Mouse (Mus musculus) embryo, embryonic 9.5 days (tissue): ENCODE measurements at regions not wholly inside any gene's neighbourhood (a gene's known extent, or its start where the extent isn't known, plus 50 kb on each side); places are given as distances from the start of the nearest gene placed in this dataset.

Experiments
- DNase-seq: peaks from one replicate; pipeline ENCODE4 v3.0.0-alpha.2; 2017; ENCODE audit errors: extremely low spot score

DNA sequence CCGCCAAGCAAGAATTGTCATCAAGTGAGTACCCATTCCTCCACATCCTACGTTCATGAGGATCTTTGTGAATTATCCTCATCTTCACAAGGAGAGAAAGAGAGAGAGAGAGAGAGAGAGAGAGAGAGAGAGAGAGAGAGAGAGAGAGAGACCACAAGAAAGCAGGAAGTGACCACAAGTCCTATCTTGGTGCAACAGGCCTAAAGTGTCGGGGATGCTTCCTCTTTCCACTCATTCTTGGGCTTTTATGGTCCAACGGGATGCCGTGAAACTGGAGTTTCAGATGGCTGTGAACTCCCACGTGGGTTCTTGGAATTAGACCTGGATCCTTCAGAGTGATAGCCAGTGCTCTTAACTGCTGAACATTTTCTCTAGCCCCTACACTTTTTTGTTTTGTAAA, 53.1 kb upstream of the Rai14 start:
- no peak for DNase-seq

DNA sequence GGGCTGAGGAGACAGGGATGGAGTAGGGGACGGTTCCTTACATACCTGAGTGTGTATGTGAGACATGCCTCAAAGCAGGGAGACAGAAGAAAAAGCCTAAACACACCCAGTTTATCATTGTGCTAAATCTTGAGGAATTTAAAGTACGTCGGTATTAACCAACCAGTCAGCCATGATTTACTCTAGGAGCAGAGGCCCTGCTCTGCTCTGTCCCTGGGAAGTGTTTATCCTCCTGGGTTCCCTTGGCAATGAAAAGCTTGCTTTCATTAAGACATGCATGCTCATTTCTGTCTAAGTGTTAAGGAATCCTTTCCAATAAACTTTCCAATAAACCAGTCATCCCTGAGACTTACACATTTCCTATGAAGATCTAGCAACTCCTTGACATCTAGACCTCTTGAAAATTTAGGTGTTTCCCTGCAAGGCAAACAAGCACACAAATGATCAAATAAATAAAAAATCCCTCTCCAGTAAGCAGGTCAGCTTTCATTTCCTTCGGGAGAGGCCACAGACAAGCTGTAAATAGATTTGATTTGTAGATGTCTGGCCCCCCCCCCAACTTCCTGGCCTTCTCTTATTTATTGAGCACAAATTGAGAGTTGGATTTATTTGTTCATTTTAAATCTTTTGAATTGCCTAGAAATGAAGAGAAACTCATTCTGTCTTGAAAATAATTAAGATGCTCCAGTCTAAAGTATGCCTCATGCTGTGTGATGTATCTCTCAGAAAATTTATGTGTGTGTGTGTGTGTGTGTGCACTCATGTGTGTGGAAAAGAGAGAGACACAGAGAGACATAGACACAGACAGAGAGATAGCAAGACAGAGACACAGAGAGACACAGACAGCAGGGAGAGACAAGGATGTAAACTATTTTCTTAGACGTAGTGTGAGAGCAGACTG, 56.2 kb upstream of the Rai14 start:
- no peak for DNase-seq

DNA sequence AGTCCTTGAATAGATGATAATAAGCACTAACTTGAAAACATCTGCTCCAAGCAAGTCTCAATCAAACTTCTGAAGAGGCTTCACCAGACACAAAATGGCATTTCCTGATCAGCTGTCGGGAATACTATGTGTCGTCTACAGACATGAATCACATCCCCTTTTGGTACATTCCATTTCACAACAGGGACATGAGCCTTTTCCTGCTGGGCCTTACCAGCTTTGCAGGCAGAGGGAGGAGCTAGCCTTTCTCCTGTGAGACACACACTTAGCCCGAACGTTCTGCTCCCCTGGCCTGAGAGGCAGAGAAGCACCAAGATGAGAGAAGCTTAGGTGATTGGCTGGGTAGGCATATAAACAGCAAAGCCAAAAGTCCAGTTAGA, 56.9 kb upstream of the Rai14 start:
- no peak for DNase-seq

DNA sequence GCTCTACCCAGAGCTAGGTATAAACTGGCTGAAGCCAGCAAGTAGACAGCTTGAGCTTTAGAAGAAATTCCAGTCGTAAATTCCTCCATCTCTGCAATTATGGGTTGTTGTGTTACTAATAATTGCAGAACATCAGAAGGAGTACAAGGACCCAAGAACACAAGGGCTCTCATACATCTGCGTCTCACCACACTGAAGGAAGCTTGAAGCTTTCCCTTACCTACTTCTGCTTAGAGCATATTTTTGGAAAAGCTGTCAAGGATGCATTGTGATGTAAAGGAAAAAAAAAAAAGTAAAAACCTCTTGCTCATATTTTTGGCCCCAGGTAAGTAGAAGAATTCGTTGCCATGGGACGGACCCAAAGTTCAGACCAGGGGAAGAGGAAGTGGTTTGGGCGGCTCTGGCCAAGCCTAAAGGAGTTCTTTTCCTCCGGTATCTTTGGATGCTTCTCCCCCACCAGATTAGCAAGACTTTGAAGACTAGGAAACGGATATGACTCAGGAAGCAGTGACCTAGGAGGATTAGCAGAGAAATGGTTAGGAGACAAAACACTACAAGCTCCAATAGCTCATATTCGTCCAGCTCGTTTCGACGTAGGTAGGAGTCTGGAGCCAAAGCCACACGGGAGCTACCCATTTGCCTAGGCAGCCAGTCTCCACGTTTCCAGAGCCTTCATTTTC, 65.7 kb upstream of the Rai14 start:
- no peak for DNase-seq

DNA sequence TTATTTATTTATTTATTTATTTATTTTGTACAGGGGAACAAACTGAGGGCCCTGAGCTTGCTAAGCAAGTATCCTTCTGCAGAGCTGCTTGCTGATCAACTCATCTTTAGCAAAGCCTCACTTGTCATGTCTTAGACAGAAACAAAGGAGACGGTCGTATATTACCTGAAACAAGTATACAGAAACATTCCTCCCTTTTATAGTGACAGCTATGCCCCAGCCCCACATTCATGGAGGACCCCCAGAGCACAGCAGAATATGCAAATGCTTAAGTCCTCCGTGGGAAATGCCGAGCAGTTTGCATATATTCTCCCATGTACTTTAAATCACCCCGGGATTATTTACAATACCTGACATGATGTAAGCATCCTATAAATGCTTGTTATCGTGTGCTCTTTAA, 74.9 kb upstream of the Rai14 start:
- DNase-seq, result no peak

DNA sequence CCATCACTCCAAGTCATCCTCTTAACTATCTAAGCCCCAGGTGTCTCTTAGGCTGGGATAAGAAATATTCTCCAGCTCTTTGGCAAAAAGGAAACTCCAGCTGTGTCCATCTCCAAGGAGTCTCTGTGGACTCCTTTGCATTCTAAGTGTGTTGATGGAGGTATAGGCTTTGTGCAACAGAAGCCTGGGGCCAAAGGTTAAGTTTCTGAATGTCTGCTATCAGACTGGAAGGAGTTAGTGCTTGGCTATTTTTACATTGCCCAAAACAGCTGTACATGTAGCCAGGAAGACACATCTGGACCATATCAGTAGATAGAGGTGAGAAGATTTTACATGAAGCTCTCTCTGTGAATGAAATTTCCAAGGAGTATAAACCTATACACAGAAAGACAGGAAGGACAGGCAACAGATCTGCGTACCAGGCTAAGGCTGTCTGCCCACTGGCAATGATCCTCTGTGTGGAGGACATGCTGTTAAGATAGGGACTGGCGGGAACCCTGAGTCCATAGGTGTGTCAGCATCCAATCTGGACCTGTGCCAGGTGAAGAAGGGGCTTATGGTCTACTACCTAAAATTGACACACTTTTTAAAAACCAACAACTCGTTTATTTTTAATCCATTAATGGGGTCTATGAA, 76.6 kb upstream of the Rai14 start:
- no peak for DNase-seq

DNA sequence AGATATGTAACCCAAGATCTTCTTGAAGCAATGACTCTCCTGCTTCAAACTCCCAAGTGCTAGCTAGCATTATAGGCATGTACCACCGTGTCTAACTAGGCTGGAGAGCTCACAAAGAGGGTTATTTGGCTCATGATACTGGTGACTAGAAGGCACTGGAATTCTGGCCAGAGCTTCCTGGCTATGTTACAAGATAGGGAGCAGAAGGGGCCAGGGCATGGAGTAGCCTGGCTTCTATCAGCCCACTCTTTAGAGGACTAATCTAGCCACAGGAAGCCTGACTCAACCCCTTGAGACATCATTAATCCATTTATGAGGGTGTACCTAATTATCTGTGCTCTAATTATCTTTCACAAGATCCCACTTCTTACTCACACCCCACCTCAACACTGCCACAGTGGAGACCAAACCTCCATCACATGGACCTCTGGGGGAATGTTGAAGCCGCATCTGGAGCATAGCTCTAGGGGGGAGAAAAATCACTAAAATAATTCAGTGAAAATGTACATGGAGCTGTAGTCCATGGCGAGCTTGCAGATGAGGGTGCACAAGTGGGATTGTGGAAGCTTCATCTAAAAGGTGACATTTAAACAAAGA, 77.2 kb upstream of the Rai14 start:
- DNase-seq, result no peak

DNA sequence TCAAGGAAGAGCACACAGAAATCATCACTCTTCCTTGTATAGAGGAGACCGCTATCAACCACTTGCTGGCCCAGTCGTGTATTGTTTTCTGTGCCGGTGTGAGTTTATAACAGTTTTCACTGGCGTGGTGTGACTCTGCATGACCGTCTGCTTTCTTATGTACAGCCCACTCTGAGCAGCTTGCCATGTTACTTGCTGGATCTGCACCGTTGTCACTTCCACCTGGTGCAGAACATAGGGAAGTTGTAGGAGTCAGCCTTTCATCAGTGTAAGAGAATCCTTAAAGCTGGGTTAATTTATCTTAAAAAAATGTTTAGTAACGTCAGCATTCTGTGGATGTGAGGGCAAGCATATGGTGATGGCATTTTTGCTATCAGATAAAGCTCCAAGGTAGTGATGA, 77.7 kb upstream of the Rai14 start:
- no peak for DNase-seq

DNA sequence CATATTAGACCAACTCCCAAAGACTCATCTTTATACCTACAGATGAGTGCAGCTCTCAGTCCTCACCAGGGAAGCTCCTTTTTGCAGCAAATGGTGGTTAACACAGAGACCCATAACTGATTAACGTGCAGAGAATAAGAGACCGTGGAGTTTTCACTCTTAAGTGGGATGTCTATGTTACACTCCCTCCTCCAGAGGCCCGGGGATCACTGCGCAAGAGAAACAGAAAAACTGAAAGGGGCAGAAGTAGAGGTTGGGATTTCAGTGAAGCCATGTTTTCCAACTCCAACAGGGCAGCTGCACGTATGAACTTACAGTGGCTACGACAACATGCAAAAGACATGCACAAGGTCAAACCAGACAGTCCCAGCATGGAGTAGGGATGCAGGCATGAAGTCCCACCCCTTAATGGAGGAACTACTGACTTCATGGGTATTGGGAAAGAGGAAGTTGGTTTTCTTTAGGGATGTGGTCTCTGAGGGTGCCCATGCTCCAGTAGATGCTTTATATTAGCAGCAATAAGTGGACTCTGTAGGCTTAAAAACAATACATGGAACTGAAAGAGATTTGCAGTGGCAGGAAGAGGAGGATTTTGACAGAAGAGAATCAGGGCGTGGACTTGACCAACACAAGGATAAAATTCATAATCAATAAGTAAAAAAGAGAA, 80.8 kb upstream of the Rai14 start:
- no peak for DNase-seq

DNA sequence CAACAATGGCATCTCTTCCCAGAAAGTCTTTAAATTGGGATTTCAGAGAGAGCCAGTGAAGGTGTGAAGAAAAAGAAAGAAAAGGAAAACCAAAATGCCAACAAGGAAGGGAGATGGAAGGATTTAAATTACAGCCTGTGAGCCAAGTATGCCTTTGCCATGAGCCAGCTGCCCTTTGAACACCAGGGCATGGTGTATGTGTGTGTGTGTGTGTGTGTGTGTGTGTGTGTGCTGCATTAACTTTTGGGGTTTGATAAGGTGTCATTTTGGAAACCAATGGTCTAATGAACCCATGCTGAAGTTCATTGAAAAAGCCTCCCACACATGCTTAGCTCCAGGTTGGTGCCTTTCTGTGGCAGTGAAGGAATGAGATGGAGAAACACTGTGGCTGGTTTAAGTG, 85.2 kb upstream of the Rai14 start:
- no peak for DNase-seq

DNA sequence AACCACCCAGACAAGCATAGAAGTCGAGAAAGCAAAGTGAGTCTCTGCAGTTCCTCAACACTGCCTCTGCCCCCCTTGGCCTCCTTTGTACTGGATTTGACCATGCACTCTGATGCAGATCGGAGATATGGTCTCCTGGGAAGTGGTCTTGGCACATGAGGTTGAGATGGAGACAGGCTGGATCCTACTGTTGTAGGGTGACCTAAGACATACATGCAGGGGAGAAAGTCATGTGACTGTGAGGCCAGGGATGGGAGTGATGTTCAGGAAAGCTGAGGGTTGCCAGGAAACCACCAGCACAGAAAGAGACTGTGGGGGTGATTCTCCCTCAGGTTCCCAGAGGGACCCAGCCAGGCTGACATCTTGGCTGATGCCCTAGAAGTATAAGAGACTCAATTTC, 99.8 kb upstream of the Rai14 start:
- no peak for DNase-seq

DNA sequence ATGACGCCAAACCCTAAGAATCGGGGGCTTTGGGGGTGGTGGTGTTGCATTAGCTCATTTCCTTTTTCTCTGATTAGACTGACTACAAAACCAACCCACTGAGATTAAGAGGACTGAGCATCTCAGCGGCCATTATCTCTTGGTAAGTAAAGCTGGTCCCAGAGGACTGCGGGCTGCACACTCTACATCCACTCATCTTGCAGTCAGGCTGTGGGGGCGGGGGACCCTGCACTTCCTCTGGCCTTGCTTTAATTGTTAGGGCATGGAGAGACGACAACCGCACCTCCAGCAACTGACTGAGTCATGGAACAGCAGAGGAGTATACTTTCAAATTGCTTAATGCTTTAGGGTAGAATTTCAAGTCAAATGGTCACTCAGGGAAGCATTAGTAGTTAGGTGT, 100.3 kb upstream of the Rai14 start:
- no peak for DNase-seq

DNA sequence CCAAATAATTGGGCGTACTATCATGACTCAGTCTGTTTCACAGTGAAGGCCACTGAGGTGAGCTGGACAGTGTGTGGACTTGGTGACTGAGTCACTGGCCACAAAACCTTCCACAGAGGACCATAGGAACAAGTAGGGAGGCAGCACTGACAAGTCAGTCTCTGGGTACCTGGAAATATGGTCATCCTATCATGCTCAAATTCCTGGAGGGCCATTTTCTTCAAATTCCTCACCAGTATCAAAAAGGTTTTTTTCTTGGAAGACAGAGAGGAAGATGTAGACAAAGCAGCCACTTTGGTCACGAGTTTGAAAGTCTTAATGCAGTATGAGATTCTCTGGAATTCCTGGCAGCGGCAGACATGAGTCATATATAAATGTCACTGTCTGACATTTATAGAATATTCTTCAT, 101.8 kb upstream of the Rai14 start:
- no peak for DNase-seq

DNA sequence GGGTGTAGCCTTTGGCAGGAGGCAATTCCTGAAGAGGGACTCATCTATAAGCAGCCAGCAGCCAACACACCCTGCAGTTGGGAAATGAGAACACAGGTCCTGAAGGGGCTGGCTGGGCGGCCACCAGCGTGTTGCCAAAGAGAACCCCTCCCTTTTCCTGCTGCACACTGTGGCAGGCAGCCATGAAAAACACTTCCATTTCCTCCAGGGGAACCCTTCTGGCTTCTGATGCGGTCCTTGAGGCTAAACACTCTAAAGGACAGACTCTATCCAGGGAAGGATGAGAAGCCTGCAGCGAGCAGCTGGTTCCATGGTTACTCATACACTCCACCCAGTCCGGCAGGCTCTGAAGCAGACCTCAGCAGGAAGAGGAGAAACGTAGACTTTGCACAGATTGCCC, 103.8 kb upstream of the Rai14 start:
- DNase-seq, result no peak

DNA sequence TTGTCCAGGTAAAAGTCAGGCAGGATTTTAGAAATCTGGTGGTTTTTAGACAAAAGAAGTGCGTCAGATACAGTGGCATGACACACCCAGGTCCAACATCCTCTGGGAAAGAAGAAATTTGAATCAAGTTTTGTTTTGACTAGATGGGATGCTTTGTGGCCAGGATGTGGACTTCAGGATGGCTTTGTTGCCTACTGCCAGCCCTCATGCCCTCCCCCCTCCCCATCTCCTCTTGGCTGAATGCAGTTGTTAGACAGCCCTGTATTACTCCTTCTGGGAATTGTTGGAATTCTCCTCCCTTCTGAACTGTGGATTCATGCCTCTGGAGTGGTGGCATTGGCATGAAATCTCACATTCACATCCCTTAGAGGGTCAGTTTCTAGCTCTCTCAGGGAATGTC, 104.3 kb upstream of the Rai14 start:
- no peak for DNase-seq

DNA sequence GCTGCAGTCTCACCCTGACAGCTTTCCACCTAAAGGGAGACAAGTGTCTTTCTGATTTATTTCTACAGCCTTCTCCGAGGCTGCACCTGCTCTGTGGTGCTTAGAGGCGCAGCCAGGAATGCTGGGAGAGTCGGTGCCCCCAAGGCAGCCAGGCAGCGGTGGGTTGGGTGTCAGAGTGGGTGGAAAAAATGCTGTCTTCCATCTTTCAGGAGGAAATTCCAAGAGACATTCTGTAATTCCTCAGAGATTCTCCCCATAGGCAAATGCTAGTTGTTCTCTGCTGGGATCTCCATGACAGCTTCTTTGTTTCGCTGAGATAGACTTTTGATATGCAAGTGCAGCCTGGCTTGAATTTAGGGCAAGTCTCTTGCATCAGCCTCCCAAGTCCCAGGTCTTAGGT, 109.5 kb upstream of the Rai14 start:
- DNase-seq, result no peak

DNA sequence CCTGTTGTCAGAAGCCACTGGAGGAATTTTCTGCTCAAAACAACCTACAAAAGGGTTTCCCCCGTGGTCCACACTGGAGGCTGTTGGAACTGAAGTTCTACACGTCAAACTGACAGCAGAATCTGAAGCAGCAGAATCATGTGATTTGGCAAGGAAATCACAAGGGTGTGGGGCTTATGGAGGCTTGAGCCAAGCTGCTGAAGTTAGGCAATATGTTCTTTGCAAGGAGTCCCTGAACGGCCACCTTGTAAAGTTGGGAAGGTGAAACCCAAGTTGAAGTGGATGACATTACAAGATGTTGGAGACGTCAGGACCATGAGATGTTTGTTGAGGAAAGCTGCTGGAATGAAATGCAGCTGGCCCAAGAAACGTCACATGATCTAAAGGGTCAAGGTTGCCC, 115.2 kb upstream of the Rai14 start:
- DNase-seq, result no peak

DNA sequence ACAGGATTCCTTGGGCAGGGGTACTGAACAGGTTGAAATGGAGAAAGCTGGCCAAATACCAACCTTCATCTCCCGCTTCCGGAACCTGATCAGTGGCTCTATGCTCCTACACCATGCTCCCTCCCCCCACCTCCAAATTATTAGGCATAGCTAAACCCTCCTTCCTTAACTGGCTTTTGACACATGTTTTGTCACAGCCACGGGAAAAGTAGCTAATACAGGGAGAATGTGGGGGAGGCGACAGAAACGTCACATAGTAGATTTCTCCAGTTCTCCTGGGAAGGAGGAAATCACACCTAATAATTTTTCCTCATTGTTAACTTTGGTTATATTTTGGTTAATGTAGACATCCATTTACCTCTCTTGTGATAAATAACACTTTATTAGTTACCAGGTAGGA, 116.1 kb upstream of the Rai14 start:
- DNase-seq, result no peak

DNA sequence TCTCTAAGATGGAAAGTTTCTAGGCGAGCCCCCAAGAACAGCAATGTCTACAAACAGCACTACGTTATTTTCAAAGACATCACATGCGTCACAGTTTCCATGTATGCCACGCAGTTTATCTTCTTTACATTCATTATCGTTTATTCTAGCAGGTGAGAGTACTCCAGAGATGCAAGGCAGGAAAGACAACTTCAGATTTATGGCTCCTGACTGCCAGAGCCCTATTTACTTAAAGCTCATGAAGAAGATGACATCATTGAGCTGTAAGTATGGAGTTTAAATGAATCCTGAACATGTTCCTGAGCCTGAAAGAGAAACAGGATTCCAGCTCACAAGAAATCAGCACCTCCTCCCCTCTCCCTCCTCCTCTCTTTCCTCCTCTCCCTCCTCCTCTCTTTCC, 116.7 kb upstream of the Rai14 start:
- DNase-seq, result no peak

DNA sequence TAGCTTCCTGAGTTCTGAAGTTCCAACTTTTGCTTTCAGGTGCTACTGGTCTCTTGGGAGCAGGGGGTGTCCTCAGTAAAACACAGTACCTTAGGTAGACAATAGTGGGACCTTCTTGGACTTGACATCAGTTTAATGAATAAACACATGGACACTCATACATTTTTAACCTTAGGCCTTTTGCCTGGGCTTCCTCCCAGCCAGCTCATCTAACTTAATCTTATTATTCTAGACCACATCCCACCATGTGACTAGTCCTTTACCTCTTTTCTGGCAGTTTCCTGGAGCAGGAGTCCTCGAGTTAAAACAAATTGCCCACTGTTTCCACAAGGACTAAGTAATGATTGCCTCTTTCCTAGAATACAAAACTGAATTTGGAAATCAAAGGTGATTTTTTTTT, 117.9 kb upstream of the Rai14 start:
- no peak for DNase-seq

DNA sequence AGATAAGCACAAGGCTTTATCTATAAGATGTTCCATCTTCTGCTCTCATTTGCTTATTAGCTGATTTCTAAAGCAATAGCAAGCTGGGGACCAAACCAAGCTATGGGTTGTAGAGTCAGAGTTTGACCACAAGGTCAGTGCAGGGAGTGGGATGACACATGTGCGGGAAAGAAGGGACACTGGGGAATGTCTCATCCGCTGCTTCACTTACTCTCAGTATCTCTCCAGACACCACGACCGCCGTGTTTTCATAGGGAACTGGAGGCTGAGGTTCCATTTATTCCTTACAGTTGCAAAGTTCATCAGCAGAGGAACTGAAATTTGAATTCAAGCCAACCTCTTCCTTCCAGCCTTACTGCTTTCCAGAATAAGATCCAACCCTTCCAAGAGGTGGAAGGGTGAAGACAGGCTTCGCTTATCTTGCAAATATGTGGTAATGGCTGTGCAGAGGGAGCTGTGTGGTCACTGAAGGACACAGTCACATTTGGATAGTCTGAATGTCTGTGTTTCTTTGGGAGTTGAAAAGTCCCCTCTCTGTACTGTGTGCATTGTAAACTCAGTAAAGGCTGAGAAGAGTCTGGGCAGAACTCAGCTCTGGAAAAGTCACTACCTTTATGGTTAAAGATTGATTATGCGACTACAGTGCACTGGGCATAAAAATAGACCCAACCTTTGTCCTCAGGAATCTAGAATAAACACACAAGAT, 118.1 kb upstream of the C1qtnf3 start:
- DNase-seq, result no peak
